Mouse (Mus musculus) liver, adult 2 months (tissue): Measurements from ENCODE around the gene Rps6ka4.

Experiments
- CTCF ChIP-seq: fragments of 200-500 bp; IDR thresholded peaks from 2 replicates; pipeline ENCODE4 v1.5.1; 2011; ENCODE audit warnings: low read depth, low read length, control low read depth
- POLR2A ChIP-seq: fragments of 200-500 bp; IDR thresholded peaks from 2 replicates; pipeline ENCODE4 v1.6.1; 2011; ENCODE audit warnings: low read length, control low read depth; ENCODE audit not compliant: insufficient read depth; ENCODE audit errors: extremely low read depth

GRCm38 (mm10) chr19:6841292-6841597, 809 bp upstream of the Rps6ka4 start:
- TF ChIP-seq POLR2A (no peak), CTCF (no peak)
